Mouse (Mus musculus) forebrain, postnatal 0 days (tissue): Measurements from ENCODE around the gene Zfp580. TPM values are rescaled to one million over a fixed set of nuclear protein-coding genes. Genes with fewer than 3 reads are reported as not detected.
"Not testable (repeated sequence)": the region's sequence is repeated elsewhere in the genome, so short reads cannot be mapped to it uniquely, and the experiment has no call there.

Source experiments
- ATAC-seq: fragments of 200-750 bp; cut with Nextera tagmentation; 2 replicates; pipeline ENCODE4 v1.8.0; 2017; ENCODE audit warnings: mild to moderate bottlenecking, moderate library complexity
- DNase-seq: peaks from one replicate; pipeline ENCODE4 v3.0.0-alpha.2; 2015
- H3K27ac ChIP-seq: fragments of 300-500 bp; sonication (generic); 2 replicates; pipeline ENCODE4 v1.5.1; 2014; ENCODE audit warnings: low read depth, mild to moderate bottlenecking, antibody characterized with exemption, low read length, moderate library complexity, mixed read lengths
- H3K27me3 ChIP-seq: fragments of 300-500 bp; sonication (generic); 2 replicates; pipeline ENCODE4 v1.6.1; 2014; ENCODE audit warnings: mild to moderate bottlenecking, low read length, mixed read lengths; ENCODE audit not compliant: insufficient read depth
- H3K36me3 ChIP-seq: fragments of 300-500 bp; sonication (generic); 2 replicates; pipeline ENCODE4 v1.6.1; 2014; ENCODE audit warnings: mild to moderate bottlenecking, moderate library complexity; ENCODE audit not compliant: insufficient read depth
- H3K4me1 ChIP-seq: fragments of 300-500 bp; sonication (generic); 2 replicates; pipeline ENCODE4 v1.6.1; 2014; ENCODE audit warnings: antibody characterized with exemption; ENCODE audit not compliant: insufficient read depth
- H3K4me2 ChIP-seq: fragments of 300-500 bp; sonication (generic); 2 replicates; pipeline ENCODE4 v1.6.1; 2014; ENCODE audit warnings: low read depth, mild to moderate bottlenecking, moderate library complexity
- H3K4me3 ChIP-seq: fragments of 300-500 bp; sonication (generic); 2 replicates; pipeline ENCODE4 v1.5.1; 2014; ENCODE audit warnings: low read depth, low read length, mixed read lengths
- H3K9ac ChIP-seq: fragments of 300-500 bp; sonication (generic); 2 replicates; pipeline ENCODE4 v1.6.1; 2014; ENCODE audit warnings: mild to moderate bottlenecking
- H3K9me3 ChIP-seq: fragments of 300-500 bp; sonication (generic); 2 replicates; pipeline ENCODE4 v1.6.1; 2016; ENCODE audit warnings: low read length
- CTCF ChIP-seq: sonication (generic); IDR thresholded peaks from 2 replicates; pipeline ENCODE4 v1.5.1; 2016; ENCODE audit warnings: antibody characterized with exemption, control low read depth, low read depth
- WGBS: fragments of 180-500 bp; shearing (Covaris S2); extraction: QIAGEN DNeasy Blood & Tissue Kit; methylation state at CpG from one replicate; pipeline ENCODE4 v1.1.7; 2014; 5-methylcytosine and 5-hydroxymethylcytosine counted together
- polyA plus RNA-seq: library from polyadenylated mRNA; unstranded; fragments of >200 nt; fragmentation: Nextera tagmentation; extraction: Ambion mirVana; gene quantifications from 2 replicates; pipeline ENCODE4 v1.2.1, GENCODE M21; 2015
- total RNA-seq: library from RNA; depleted of rRNA; stranded (reverse); fragments of >200 nt; gene quantifications from 2 replicates; pipeline ENCODE4 v1.2.3, GENCODE M21; 2014; rRNA removed

Zfp580 gene
- 26.2 and 42.1 TPM in 2 replicates for total RNA-seq
- polyA plus RNA-seq: 132 and 135 TPM in 2 replicates

DNA sequence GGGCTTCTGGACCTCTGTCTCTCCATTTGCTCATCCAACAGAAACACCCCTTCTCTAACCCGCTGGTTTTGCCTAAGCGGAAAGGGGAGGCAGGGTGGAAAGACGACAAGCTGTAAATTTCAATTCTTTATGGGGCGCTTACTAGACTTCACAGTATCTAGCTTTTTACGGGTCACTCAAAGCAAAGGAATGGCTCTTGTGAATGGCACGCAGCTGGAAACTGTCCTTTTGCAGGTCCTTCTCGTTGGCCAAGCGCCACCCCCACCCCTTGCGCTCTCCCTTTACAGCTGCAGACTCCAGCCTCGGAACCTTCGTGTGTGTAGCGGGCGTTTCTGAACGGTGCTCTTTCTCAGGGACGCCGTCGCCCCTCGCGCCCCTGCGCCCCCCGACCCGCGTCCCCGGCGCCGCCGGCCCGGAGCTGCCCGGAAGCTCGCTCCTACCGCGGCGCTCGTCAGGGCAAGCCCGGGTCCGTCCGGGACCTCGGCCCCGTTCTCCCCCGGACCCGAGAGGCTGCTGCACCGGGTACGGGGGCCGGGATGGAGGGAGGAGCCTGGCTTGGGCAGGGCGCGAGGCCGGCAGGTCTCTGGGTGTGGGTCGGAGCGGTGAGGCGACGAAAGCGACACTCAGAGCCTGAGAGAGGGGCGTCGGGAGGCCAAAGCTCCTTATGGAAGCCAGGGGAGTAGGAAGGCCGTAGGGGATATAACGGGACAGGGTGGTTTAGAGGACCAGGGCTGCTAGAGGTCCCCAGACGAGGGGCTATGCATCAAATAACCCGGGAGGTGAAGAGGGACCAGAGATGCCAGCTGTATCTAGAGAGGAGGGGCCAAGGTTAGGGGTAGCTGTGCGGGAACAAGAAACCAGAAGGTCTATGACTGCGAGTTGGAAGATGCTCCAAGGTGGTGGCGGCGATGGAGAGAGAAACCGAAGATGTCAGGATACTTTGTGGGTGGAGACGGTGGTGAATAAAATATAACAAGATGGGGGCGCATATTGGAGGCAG, at the start of gene Zfp580:
Gene Zfp580, plus strand, starts transcription at position 346 of the 1,000 bp plus-strand sequence.
- Histone ChIP-seq H3K27me3 (peaks cover 8% of the 10 kb centered on the region), H3K36me3 (no peaks in the 10 kb centered on the region), H3K4me3 (peak within 1 kb of the TSS; percentile 87), H3K9me3 (no peaks in the 10 kb centered on the region), H3K27ac (peak within 1 kb of the TSS; percentile 92), H3K4me2 (peak within 1 kb of the TSS; percentile 86), H3K9ac (peak within 1 kb of the TSS; percentile 87), H3K4me1 (peaks cover 29% of the 10 kb centered on the region)
- TF ChIP-seq CTCF: no peak
- DNase-seq (peak; percentile 89), ATAC-seq (peak; percentile 87)
- WGBS: under 1% methylated on average over 65 of the region's 65 CpGs

- H3K4me2 ChIP-seq, H3K27ac ChIP-seq, H3K9ac ChIP-seq, H3K4me1 ChIP-seq, H3K9me3 ChIP-seq, ATAC-seq, H3K4me3 ChIP-seq, H3K27me3 ChIP-seq, DNase-seq: not testable (repeated sequence)
- H3K36me3 ChIP-seq: peaks cover 11% of the 10 kb centered on the region
- 53% methylated on average over 8 of the region's 8 CpGs for WGBS
Measured at GRCm38 (mm10) chr7:5002876-5003275, 48.5 kb upstream of the Zfp580 start.

- Histone ChIP-seq H3K36me3 (peaks cover 57% of the 10 kb centered on the region), H3K9ac (no peak overlapping the region), H3K4me1 (no peaks in the 10 kb centered on the region), H3K4me3 (no peak overlapping the region), H3K4me2 (no peak overlapping the region), H3K27ac (no peak overlapping the region), H3K27me3 (no peaks in the 10 kb centered on the region), H3K9me3 (no peaks in the 10 kb centered on the region)
- 97% methylated on average over 26 of the region's 26 CpGs for WGBS
- DNase-seq (no peak), ATAC-seq (no peak)
- TF ChIP-seq CTCF: peak; percentile 19; the same call in 1 of the 2 replicates
Measured at GRCm38 (mm10) chr7:5008229-5008628, 43.1 kb upstream of the Zfp580 start.

DNA sequence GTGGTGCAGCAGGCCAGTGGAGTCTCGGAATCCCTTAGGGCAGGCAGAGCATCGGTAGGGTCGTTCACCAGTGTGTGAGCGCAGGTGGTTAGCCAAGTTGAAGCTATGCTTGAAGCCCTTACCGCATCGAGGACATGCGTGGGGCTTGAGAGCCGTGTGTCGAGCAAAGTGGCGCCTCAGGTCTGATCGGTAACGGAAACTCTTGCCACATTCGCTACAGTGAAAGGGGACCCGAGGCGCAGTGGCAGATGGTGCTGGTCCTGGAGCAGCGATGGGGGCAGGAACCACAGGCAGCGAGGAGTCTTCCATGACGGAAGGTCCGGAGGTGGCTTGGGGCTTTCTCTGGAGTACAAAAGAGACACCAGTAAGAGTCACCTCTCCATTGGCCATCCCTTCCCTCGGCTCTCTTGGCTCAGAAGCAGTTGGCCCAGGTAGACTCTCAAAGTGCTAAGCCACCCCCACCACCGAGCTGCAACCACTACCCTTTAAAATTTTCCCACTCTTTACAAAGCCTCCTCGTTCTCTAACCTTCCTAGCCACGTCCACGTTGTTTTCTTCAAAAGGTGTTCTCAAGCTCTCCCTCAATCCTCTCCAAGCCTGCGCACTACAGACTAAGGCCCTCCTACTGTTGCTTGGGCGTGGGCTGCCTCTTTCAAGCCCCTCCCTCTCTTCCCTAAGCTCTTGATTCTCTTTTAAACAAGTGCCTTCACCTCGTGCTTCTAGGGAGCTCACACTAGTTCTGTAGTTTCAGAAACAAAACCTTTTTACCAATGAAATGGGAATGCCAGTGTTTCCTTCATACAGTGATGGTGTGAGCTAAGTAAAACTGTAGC, 38.4 kb upstream of the Zfp580 start:
- ATAC-seq (no peak), DNase-seq (no peak)
- WGBS: 90% methylated on average over 27 of the region's 27 CpGs
- no peak overlapping the region for H3K27ac ChIP-seq
- H3K9me3 ChIP-seq: no peaks in the 10 kb centered on the region
- no peak overlapping the region for H3K4me3 ChIP-seq
- no peaks in the 10 kb centered on the region for H3K27me3 ChIP-seq
- H3K9ac ChIP-seq: no peak overlapping the region
- no peak overlapping the region for H3K4me2 ChIP-seq
- H3K4me1 ChIP-seq: peaks cover 5% of the 10 kb centered on the region; the same call in 1 of the 2 replicates
- TF ChIP-seq CTCF: no peak
- H3K36me3 ChIP-seq: peaks cover 46% of the 10 kb centered on the region

DNA sequence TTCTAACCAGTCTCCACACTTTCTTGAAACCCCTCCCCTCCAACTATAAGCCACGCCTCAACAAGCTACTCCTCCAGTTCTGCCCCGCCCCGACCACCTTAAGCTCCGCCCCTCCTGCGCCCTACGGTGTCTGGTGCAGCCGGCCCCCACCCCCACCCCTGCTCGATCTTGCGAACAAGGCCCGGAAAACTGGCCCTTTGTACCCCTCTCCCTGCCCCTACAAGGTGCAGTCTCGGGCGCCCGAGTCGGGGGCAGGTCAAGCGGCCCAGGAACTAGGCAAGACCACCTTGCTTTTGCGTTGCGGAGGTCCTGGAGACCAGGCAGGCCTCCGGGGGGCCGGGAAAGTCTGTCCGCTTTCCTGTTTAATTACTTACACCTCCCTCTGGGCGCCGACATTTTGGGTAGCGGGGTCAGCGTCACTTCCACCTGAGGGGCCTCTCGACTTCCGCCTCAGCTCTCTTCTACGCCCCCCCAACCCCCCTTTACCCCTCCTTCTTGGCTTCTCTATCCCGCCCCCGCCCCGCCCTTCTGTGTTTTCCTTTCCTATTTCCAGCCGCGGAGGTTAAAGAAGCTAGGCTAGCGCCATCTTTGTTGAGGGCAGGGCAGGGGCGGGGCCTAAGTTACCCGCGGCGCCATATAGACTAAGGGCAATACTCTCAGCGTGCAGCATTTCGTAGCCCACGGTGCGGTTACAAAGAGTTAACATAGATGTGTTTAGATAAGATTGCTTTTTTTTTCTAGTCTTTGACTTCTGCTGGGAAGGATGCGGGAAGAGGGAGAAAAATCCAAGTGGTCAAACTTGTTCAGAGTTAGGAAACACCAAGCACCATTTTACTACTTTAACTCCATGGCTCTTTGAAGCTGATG, 36.9 kb upstream of the Zfp580 start, which contains the start of the genes Zfp524 and Fiz1:
Gene Zfp524, plus strand, starts transcription at position 165 of the 867 bp plus-strand sequence.
Gene Fiz1, minus strand, starts transcription at position 447 of the 867 bp plus-strand sequence.
- no peaks in the 10 kb centered on the region for H3K27me3 ChIP-seq
- no peaks in the 10 kb centered on the region for H3K9me3 ChIP-seq
- 2% methylated on average over 42 of the region's 42 CpGs for WGBS
- peak within 1 kb of the TSS; percentile 79 for H3K9ac ChIP-seq
- H3K4me1 ChIP-seq: peaks cover 5% of the 10 kb centered on the region; the same call in 1 of the 2 replicates
- H3K4me3 ChIP-seq: peak within 1 kb of the TSS; percentile 77
- DNase-seq (peak; percentile 99), ATAC-seq (peak; percentile 83)
- H3K27ac ChIP-seq: peak within 1 kb of the TSS; percentile 99
- H3K36me3 ChIP-seq: peaks cover 30% of the 10 kb centered on the region
- H3K4me2 ChIP-seq: peak within 1 kb of the TSS; percentile 71
- no peak for TF ChIP-seq CTCF
